Mouse (Mus musculus) liver, adult 2 months (tissue): ENCODE measurements around the gene Adamts12.

Experiments used
- CTCF ChIP-seq: fragments of 200-500 bp; IDR thresholded peaks from 2 replicates; pipeline ENCODE4 v1.5.1; 2011; ENCODE audit warnings: low read depth, low read length, control low read depth
- POLR2A ChIP-seq: fragments of 200-500 bp; IDR thresholded peaks from 2 replicates; pipeline ENCODE4 v1.6.1; 2011; ENCODE audit warnings: low read length, control low read depth; ENCODE audit not compliant: insufficient read depth; ENCODE audit errors: extremely low read depth

GRCm38 (mm10) chr15:11174842-11175241, 110.3 kb downstream of the Adamts12 start:
- TF ChIP-seq POLR2A (no peak), CTCF (no peak)
